Mouse (Mus musculus): ENCODE measurements at regions not wholly inside any gene's neighbourhood (a gene's known extent, or its start where the extent isn't known, plus 50 kb on each side); places are given as distances from the start of the nearest gene placed in this dataset.

DNA sequence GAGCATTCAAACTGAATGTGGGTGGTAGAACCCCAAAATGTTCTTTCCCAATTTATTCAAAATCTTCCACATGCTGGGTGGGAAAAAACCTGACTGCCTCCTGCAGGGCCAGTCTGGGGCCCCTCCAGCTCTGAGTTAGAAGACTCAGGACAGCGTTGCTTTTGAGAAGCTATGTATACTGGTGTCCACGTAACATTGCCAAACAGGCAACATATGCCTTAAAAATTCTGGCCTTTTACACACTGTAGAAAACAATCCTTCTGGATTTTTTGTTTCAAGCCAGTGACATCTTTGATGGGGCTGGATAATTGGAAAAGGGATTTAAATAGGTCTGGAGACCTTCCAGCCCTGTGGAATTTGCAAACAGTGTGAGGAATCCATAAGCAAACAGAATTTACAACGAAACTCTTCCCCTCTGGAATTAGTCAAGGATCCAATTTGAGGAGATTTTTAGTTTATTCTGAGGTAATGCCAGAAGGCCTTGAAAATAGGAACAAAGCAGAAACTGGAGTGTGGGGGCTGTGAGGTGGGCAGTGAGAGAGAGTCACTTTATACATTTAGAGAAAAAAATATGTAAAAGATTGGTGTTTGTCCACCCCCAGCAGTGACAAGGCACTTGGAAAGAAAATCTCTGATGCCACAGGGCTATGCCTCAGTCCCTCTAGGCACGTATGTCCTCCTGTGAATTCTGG lies 108.9 kb upstream of the F13a1 start:
- no peak overlapping the region for H3K27ac ChIP-seq (ENCODE audit: low read length)

DNA sequence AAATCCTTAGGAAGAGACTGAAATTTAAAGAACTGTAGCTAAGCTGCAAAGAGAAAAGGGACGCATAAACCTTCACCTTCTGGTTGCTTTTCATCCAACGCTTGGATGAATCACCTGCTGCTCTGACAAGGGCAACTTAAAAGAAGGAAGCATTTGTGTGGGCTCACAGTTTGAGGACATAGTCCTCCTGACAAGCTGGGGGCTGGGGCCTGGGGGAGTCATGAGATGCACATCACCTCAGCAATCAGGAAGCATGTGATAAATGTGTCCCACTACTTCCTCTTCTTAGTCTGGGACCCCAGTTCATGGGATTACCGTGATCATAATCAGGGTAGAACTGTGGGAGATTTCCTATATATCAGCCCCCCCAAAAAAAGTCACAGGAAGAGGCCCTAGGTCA lies 107.8 kb upstream of the F13a1 start:
- Histone ChIP-seq H3K27me3 (ENCODE audit: control insufficient read depth, insufficient read depth, low read length) (no peaks in the 10 kb centered on the region), H3K9me3 (ENCODE audit: control insufficient read depth, low read depth, low read length) (no peaks in the 10 kb centered on the region), H3K4me1 (ENCODE audit: control insufficient read depth, insufficient read depth, low read length) (no peaks in the 10 kb centered on the region), H3K4me2 (replicated peaks; ENCODE audit: low read depth, low read length) (no peak overlapping the region), H3K27ac (ENCODE audit: low read length) (no peak overlapping the region), H3K9ac (replicated peaks; ENCODE audit: low read depth, low read length) (no peak overlapping the region), H3K36me3 (ENCODE audit: control insufficient read depth, insufficient read depth, low read length) (no peaks in the 10 kb centered on the region), H3K4me3 (ENCODE audit: low read depth, low read length) (no peak overlapping the region)
- WGBS, result 82% methylated on average over 3 of the region's 3 CpGs
- ATAC-seq (ENCODE audit: insufficient number of reproducible peaks, insufficient read depth, low FRiP score, low read depth), result no peak

More for the DNA sequence above, 108.9 kb upstream of the F13a1 start:
- ATAC-seq (ENCODE audit: insufficient number of reproducible peaks, insufficient read depth, low FRiP score, low read depth), result no peak
- WGBS, result 60% methylated on average over 4 of the region's 4 CpGs
- no peaks in the 10 kb centered on the region for H3K9me3 ChIP-seq (ENCODE audit: control insufficient read depth, low read depth, low read length)
- H3K36me3 ChIP-seq (ENCODE audit: control insufficient read depth, insufficient read depth, low read length), result no peaks in the 10 kb centered on the region
- H3K4me3 ChIP-seq (ENCODE audit: low read depth, low read length), result no peak overlapping the region
- no peaks in the 10 kb centered on the region for H3K4me1 ChIP-seq (ENCODE audit: control insufficient read depth, insufficient read depth, low read length)
- H3K9ac ChIP-seq (replicated peaks; ENCODE audit: low read depth, low read length), result no peak overlapping the region
- H3K4me2 ChIP-seq (replicated peaks; ENCODE audit: low read depth, low read length), result no peak overlapping the region
- no peaks in the 10 kb centered on the region for H3K27me3 ChIP-seq (ENCODE audit: control insufficient read depth, insufficient read depth, low read length)

DNA sequence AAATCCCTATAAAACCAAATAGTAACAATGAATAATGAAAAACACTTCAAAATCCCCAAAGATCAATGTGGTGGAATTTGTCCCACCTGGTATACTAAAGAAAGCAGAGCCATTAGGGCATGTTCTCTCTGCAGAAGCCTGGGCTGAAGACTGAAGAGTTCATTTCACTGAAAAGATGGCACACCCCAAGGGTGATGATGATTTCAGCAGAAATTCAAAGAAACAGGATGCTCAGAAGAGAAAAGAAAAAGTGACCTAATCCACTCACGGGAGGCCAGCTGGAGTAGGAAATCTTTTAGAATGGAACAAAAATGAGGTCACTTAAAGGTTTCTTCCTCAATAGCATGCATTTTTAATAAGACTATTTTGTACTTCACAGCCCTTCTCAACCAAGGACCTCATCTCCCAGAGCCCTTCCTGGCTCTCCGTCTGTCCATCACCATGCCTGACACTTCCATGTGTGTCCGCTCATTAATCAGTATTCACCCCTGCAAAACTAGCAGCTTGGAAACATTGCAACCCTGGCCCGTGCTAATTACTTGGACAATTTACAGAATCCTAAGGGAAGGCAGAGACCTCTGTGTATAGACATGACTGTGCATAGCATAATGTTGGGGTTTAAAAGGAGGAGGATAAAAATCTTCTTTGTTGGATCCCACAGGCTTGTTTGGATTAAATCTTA lies 101.9 kb upstream of the F13a1 start:
- H3K27ac ChIP-seq (ENCODE audit: low read length), result no peak overlapping the region
- no peak overlapping the region for H3K4me3 ChIP-seq (ENCODE audit: low read depth, low read length)
- no peak overlapping the region for H3K4me2 ChIP-seq (replicated peaks; ENCODE audit: low read depth, low read length)
- 68% methylated on average over 4 of the region's 4 CpGs for WGBS
- no peaks in the 10 kb centered on the region for H3K9me3 ChIP-seq (ENCODE audit: control insufficient read depth, low read depth, low read length)
- no peak for ATAC-seq (ENCODE audit: insufficient number of reproducible peaks, insufficient read depth, low FRiP score, low read depth)
- H3K36me3 ChIP-seq (ENCODE audit: control insufficient read depth, insufficient read depth, low read length), result no peaks in the 10 kb centered on the region
- no peaks in the 10 kb centered on the region for H3K27me3 ChIP-seq (ENCODE audit: control insufficient read depth, insufficient read depth, low read length)
- 0 out of 2 replicates have a peak, but pooled peaks cover 2% of the 10 kb centered on the region for H3K4me1 ChIP-seq (ENCODE audit: control insufficient read depth, insufficient read depth, low read length)
- H3K9ac ChIP-seq (replicated peaks; ENCODE audit: low read depth, low read length), result no peak overlapping the region

DNA sequence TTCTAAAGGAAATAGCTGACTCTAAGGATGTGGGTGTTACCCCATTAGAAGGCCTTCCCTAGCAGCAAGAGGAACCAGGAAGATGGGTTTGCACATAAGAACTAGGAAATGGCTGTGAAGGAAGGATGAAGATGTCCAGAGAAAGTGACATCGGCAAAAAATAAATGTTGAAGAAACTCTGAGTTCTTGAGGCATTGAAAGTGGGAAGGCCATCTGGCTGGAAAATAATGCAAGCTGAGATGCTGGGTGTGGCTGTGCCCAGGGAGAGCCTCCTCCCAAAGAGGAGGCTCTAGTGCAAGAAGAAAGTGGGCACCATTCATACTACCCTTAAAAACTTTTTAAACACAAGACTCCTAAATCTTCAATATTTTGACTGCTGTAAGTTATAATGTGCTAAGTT lies 99.9 kb upstream of the F13a1 start:
- Histone ChIP-seq H3K36me3 (ENCODE audit: control insufficient read depth, insufficient read depth, low read length) (no peaks in the 10 kb centered on the region), H3K4me2 (replicated peaks; ENCODE audit: low read depth, low read length) (no peak overlapping the region), H3K9me3 (ENCODE audit: control insufficient read depth, low read depth, low read length) (no peaks in the 10 kb centered on the region), H3K27ac (ENCODE audit: low read length) (no peak overlapping the region), H3K9ac (replicated peaks; ENCODE audit: low read depth, low read length) (no peak overlapping the region), H3K4me1 (ENCODE audit: control insufficient read depth, insufficient read depth, low read length) (0 out of 2 replicates have a peak, but pooled peaks cover 2% of the 10 kb centered on the region), H3K4me3 (ENCODE audit: low read depth, low read length) (no peak overlapping the region), H3K27me3 (ENCODE audit: control insufficient read depth, insufficient read depth, low read length) (no peaks in the 10 kb centered on the region)
- ATAC-seq (ENCODE audit: insufficient number of reproducible peaks, insufficient read depth, low FRiP score, low read depth), result no peak
- WGBS, result 89% methylated on average over 1 of the region's 1 CpGs

DNA sequence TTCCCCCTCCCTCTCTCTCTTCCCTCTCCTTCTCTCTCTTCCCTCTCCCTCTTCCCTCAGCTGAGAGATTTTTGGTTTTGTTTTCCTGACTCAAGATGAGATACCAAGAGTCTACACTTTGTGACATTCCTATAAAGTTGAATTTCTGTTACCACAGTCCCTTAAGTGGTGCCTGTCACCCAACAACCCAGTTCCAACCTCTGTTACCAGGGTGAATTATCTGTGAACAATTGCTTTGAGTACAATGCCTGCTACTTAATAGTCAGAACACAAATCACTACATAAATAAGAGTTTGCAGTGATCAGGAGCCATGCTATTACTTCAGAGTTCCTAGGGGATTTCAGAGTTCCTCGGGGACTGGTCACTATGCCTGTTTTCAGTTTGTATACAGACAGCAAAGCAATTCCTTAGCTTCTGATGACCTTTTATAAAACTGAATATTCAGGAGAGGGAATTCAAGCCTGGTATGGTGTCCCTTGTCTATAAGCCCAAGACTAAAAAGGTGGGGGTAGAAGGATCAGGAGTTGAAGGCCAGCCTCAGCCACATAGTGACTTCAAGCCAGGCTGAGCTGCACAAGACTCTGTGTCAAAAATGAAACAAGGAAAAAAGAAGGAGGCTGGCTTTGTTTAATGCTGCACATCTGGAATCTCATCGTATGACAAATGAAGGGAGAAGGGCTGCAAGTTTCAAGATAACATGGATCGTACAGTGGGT lies 99.2 kb upstream of the F13a1 start:
- H3K9me3 ChIP-seq (ENCODE audit: control insufficient read depth, low read depth, low read length), result no peaks in the 10 kb centered on the region
- H3K4me2 ChIP-seq (replicated peaks; ENCODE audit: low read depth, low read length), result no peak overlapping the region
- 54% methylated on average over 3 of the region's 3 CpGs for whole genome bisulfite sequencing

DNA sequence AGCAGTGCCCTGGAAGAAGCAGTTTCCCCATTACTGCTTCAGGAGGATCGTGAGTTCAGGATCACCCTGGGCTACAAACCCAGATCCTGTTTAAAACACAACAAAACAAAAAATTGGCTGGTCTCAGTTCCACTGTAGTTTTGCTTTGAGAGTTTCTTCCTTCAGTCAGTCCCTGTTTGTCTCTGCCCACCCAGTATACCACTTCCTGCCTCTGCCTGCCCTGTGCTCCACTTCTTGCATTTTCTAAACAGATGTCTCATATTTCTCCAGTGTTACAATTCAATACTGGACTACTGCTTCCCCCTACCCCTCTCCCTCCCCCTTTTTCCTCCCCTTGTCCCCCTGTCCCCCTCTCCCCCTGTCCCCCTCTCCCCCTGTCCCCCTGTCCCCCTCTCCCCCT lies 98.6 kb upstream of the F13a1 start:
- Histone ChIP-seq H3K4me3 (ENCODE audit: low read depth, low read length) (no peak overlapping the region), H3K4me2 (replicated peaks; ENCODE audit: low read depth, low read length) (no peak overlapping the region), H3K36me3 (ENCODE audit: control insufficient read depth, insufficient read depth, low read length) (no peaks in the 10 kb centered on the region), H3K9ac (replicated peaks; ENCODE audit: low read depth, low read length) (no peak overlapping the region), H3K27me3 (ENCODE audit: control insufficient read depth, insufficient read depth, low read length) (no peaks in the 10 kb centered on the region), H3K9me3 (ENCODE audit: control insufficient read depth, low read depth, low read length) (no peaks in the 10 kb centered on the region), H3K4me1 (ENCODE audit: control insufficient read depth, insufficient read depth, low read length) (0 out of 2 replicates have a peak, but pooled peaks cover 2% of the 10 kb centered on the region), H3K27ac (ENCODE audit: low read length) (no peak overlapping the region)
- WGBS, result 76% methylated on average over 1 of the region's 1 CpGs
- no peak for ATAC-seq (ENCODE audit: insufficient number of reproducible peaks, insufficient read depth, low FRiP score, low read depth)

More for the DNA sequence above, 99.2 kb upstream of the F13a1 start:
- H3K4me3 ChIP-seq (ENCODE audit: low read depth, low read length), result no peak overlapping the region
- no peak overlapping the region for H3K27ac ChIP-seq (ENCODE audit: low read length)
- H3K4me1 ChIP-seq (ENCODE audit: control insufficient read depth, insufficient read depth, low read length), result 0 out of 2 replicates have a peak, but pooled peaks cover 2% of the 10 kb centered on the region
- H3K36me3 ChIP-seq (ENCODE audit: control insufficient read depth, insufficient read depth, low read length), result no peaks in the 10 kb centered on the region
- no peak overlapping the region for H3K9ac ChIP-seq (replicated peaks; ENCODE audit: low read depth, low read length)
- no peak for ATAC-seq (ENCODE audit: insufficient number of reproducible peaks, insufficient read depth, low FRiP score, low read depth)
- no peaks in the 10 kb centered on the region for H3K27me3 ChIP-seq (ENCODE audit: control insufficient read depth, insufficient read depth, low read length)

DNA sequence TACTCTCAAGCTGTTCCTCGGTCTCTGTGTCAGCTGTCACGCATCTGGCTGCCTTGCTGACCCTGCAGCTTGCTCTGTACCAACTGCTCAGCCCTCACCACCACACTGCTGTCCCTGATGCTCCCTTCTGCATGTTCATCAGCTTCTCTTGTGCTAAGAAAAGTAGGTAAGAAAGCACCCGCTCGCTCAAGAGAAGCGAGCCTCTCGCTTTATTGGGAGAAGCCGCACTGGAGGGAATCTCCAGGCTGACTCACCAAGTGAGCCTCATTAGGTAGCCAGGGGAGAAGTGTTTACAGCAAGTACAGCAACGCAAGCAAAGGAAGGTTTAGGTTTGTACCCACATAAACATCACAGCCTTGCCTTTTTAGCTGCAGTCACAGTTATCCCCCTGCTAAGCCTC lies 97.7 kb upstream of the F13a1 start:
- 84% methylated on average over 8 of the region's 8 CpGs for WGBS
- Histone ChIP-seq H3K36me3 (ENCODE audit: control insufficient read depth, insufficient read depth, low read length) (no peaks in the 10 kb centered on the region), H3K9me3 (ENCODE audit: control insufficient read depth, low read depth, low read length) (no peaks in the 10 kb centered on the region), H3K27ac (ENCODE audit: low read length) (no peak overlapping the region), H3K4me1 (ENCODE audit: control insufficient read depth, insufficient read depth, low read length) (0 out of 2 replicates have a peak, but pooled peaks cover 2% of the 10 kb centered on the region), H3K4me2 (replicated peaks; ENCODE audit: low read depth, low read length) (no peak overlapping the region), H3K27me3 (ENCODE audit: control insufficient read depth, insufficient read depth, low read length) (no peaks in the 10 kb centered on the region), H3K4me3 (ENCODE audit: low read depth, low read length) (no peak overlapping the region), H3K9ac (replicated peaks; ENCODE audit: low read depth, low read length) (no peak overlapping the region)
- ATAC-seq (ENCODE audit: insufficient number of reproducible peaks, insufficient read depth, low FRiP score, low read depth), result no peak

DNA sequence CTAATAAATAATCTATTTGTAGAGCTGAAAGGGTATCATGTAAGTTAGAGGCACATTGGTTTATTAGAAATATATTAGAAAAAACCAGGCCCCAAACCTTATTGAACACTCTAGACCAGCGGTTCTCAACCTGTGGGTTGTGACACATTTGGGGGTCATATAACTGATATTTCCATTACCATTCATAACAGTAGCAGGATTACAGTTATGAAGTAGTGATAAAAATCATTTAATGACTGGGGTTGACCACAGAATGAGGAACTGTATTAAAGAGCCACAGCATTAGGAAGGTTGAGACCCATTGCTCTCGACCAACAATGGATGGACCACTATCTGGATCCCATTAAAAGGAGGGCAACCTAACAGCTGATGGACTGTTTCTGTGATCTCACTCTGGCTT lies 92.8 kb upstream of the F13a1 start:
- no peak for ATAC-seq (ENCODE audit: insufficient number of reproducible peaks, insufficient read depth, low FRiP score, low read depth)
- WGBS, result 75% methylated on average over 2 of the region's 2 CpGs

More for the DNA sequence above, 92.8 kb upstream of the F13a1 start:
- Histone ChIP-seq H3K4me1 (ENCODE audit: control insufficient read depth, insufficient read depth, low read length) (no peaks in the 10 kb centered on the region), H3K4me2 (replicated peaks; ENCODE audit: low read depth, low read length) (no peak overlapping the region), H3K36me3 (ENCODE audit: control insufficient read depth, insufficient read depth, low read length) (no peaks in the 10 kb centered on the region), H3K27me3 (ENCODE audit: control insufficient read depth, insufficient read depth, low read length) (no peaks in the 10 kb centered on the region), H3K27ac (ENCODE audit: low read length) (no peak overlapping the region), H3K4me3 (ENCODE audit: low read depth, low read length) (no peak overlapping the region), H3K9ac (replicated peaks; ENCODE audit: low read depth, low read length) (no peak overlapping the region), H3K9me3 (ENCODE audit: control insufficient read depth, low read depth, low read length) (no peaks in the 10 kb centered on the region)
